Mouse (Mus musculus): ENCODE data around the gene Gapdh.

DNA sequence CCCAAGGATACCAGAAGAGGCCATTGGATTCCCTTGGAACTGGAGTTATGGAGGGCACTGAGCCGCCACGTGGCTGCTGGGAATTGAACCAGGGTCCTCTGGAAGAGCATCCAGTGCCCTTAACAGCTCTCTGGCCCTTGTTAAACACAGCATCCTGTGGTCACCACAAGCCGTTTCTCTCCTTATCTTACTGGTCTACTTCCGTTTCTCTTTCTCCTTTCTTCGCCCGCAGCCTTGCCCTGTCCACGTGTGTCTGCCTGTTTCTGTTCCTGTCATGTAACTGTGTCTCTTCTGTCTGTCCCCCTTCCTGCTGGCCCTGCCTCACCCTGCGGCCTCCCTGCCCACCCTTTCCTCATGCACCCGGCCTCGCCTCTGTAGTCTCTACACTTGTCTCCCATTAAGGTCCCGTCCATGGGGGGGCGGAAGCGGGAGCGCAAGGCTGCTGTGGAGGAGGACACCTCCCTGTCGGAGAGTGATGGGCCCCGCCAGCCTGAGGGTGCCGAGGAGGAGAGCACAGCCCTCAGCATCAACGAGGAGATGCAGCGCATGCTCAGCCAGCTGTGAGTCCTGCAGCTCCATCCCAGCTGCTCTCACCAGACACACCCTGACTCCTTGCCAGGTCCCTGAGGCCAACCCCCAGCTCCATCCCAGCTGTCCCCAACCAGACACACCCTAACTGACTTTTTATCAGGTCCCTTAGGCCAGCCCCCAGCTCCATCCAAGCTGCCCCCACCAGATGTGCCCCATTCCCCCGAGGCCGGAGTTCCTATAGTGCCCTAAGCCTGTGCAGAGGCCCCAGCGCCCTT, 13.9 kb downstream of the Gapdh start:
- TF ChIP-seq CTCF (IDR thresholded peaks at IDR 0.05; ENCODE audit: low read depth, low read length) (no peak), POLR2A (IDR thresholded peaks at IDR 0.05; ENCODE audit: extremely low read depth, insufficient read depth, low read length) (no peak)

Measured in liver, adult 2 months (tissue).